Mouse (Mus musculus): ENCODE measurements at regions not wholly inside any gene's neighbourhood (a gene's known extent, or its start where the extent isn't known, plus 50 kb on each side); places are given as distances from the start of the nearest gene placed in this dataset.

DNA sequence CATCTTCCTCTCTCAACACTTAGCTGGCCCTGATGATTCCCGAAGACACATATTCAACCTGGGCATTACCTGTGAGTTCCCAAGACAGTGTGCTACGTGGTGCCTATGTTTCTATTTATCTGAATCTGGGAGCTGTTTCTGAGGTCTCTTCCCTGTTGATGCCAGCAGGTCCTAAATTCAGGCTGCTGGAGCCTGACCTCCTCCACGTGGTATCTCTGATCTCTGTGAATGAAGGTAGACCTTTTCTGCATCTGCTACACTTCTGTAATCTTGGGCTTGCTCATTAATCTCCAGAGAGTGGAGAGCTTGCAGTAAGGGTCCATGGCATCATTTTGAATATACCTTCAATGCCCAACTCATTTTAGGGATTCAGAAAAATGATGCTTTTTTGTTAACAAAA lies 215.8 kb downstream of the Pten start:
- TF ChIP-seq CTCF (IDR thresholded peaks at IDR 0.05; ENCODE audit: borderline replicate concordance, insufficient read depth, low read depth, low read length) (no peak), POLR2A (IDR thresholded peaks at IDR 0.05; ENCODE audit: borderline replicate concordance, insufficient read depth, low read length) (no peak)
